Mouse (Mus musculus): Measurements from ENCODE around the gene Lcmt1.

The Lcmt1 gene

DNA sequence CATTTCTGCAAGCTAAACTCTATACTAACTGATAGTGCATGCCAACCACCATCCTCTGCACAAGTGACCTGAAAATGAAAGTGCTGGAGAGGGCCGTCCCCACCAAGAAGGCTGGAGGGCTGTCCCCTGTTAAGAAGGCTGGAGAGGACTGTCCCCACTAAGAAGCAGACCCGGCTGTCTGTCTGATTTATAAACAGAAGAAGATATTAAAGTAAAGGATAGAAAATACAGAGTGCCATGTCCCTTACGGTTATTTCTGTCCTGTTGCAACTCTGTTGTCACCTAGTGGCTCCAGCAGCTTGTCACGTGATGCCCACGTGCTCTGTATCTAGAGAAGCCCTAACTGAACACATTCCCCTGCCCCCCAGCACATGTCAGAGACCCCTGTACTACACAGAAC lies 9.4 kb upstream of the Lcmt1 start:
- no peak for DNase-seq (ENCODE audit: low spot score)

GRCm38 (mm10) chr7:123361229-123361980 lies 8.2 kb upstream of the Lcmt1 start:
- DNase-seq (ENCODE audit: low spot score) = no peak

- no peak for DNase-seq (ENCODE audit: low spot score)
These were observed 6.8 kb upstream of the Lcmt1 start for GRCm38 (mm10) chr7:123362806-123363205.

GRCm38 (mm10) chr7:123363971-123364370 lies 5.6 kb upstream of the Lcmt1 start:
- DNase-seq (ENCODE audit: low spot score) = no peak

GRCm38 (mm10) chr7:123365876-123366741 lies 3.5 kb upstream of the Lcmt1 start:
- DNase-seq (ENCODE audit: low spot score) = no peak

GRCm38 (mm10) chr7:123366806-123367205 lies 2.8 kb upstream of the Lcmt1 start:
- DNase-seq (ENCODE audit: low spot score) = no peak

DNA sequence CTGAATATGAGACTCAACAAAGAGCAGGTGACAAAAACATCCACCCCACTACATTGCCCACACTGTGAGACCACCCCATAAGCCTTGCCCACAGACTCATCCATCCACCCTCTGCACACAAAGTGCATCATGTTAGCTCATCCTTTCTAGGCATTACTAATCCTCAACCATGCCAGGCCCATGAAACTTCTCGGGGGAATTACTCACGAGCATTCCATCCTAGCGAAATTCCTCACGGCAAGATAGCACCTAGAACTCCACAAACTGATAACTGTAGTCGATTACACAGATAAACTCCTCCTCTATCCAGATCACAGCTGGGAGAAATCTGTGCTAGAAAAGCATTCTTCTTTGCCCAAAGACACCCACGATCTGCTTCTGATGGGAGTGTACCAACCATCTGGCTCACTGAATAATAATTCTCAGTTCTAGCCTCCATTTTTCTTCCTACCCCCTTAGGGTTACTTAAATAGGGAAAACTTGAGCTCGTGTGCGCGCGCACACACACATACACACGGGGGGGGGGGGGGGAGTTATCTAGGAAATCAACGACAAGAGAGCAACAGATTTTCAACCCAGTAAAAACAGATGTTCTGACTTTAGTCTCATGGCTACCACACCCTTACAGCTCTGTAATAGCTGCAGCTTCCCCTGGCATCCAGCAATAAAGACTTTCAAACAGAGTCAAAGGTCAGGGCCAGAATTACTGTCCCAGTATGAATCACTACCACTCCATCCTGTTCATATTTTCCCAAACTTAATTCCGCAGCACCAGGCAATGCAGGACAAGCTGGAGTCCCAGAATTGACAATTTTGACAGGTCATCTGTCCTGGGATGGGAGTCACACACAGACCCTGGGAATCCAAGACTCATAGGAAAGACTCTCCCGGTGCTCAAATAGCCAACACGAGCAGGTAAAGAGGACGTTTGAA lies 2.1 kb upstream of the Lcmt1 start:
- no peak for DNase-seq (ENCODE audit: low spot score)

- DNase-seq (ENCODE audit: low spot score) = no peak
These were observed 1.4 kb upstream of the Lcmt1 start for GRCm38 (mm10) chr7:123368187-123368586.

DNA sequence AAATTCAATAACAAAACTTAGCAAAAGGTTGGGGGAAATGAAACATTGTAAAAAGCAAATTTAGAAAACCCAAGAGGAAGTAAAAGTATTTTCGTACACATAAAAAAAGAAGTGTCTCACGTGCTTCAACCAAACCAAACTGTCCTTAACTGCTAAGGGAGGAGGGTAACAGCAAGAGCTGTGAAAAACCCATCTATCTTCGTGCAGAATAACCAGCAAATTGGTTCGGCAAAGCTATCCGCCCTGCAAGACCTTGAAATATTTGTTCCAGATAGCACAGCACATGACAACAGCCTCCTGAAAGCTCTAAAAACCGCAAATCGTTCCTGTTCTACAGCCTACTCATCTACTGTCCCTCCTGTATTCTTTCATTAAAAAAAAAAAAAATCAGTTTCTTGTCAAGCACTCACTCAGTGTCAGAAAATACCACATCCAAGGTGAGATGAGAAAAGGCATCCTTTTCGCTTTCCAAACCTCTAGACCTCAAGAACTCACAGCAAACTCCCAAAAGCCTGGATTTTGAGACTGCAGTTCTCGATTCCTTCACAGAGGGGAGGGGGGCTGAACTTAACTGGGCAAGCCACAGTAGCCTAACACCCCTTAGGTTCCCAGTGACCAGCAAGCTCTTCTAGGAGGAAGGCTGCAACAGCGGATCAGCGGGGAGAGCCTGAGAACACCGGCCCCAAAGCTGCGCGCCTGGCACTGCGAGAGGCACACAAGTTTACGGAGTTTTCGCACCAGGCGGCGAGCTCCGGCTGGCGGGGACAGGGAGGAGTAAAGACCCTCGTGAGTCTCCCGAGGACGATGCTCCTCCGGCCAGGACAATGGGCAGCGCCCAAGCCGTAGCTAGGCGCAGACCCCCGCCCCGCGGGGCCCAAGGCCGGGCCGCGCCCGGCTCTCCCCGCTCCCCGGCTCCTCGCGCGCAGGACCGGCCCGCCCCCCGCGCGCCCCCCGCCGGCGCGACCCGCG lies 522 bp upstream of the Lcmt1 start:
- peak; percentile 57 for DNase-seq (ENCODE audit: low spot score)

DNA sequence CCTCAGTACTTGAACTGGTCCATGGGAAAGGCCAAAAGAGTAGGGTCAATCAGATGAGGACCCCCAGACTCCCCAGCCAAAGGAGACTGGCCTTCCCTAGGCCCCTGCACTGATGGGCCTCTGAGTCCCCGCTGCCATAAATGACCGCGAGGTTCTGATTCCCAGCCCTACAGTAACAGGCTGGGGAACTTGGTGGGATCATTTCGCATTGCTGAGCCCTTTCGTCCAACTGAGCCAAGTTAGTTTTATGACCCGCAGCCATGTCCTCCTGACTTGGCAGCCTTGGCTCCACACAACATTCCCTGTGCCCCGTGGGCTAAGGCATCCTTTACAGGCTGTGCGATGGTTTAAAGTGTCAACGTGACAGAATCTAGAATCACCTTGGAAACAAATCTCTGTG lies 1.1 kb downstream of the Lcmt1 start:
- no peak for DNase-seq (ENCODE audit: low spot score)

- DNase-seq (ENCODE audit: low spot score) = no peak
These were observed 1.9 kb downstream of the Lcmt1 start for GRCm38 (mm10) chr7:123371501-123371900.

GRCm38 (mm10) chr7:123377443-123378400 lies 8.1 kb downstream of the Lcmt1 start:
- DNase-seq (ENCODE audit: low spot score) = peak; percentile 95

DNA sequence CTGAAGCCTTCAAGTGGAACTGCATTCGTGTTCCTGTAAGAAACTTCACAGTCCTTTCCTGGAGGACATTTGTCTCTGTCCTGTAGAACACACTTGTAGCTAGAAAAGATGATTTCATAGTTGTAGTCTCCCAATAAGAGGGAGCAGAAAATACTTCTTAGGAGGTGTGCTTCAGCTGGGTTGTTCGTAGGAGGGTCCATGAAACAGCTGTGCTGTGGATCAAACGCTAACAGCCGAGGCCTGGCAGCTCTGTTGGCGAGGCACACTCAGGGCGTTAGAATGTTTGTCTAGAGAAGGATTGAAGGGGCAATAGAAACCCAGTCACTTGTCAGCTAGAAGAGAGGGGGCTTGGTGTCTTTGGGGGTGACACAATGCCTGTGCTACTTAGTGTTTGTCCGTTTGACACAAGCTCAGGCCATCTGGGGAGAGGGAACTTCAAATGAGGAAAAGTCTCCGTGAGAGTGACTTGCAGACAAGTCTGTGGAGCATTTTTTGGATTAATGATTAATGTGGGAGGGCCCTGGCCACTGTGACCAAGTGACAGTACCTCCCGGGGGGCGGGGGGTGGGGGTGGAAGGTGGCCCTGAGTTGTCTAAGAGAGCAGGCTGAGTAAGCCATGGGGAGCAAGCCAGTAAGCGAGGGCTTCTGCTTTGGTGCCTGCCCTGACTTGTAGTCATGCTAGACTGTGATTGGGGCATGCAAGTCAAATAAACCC lies 16.3 kb downstream of the Lcmt1 start:
- no peak for DNase-seq (ENCODE audit: low spot score)

- DNase-seq (ENCODE audit: low spot score) = peak; percentile 62
These were observed 20.2 kb downstream of the Lcmt1 start for GRCm38 (mm10) chr7:123389686-123390280.

GRCm38 (mm10) chr7:123394271-123394670 lies 24.7 kb downstream of the Lcmt1 start:
- DNase-seq (ENCODE audit: low spot score) = no peak

DNA sequence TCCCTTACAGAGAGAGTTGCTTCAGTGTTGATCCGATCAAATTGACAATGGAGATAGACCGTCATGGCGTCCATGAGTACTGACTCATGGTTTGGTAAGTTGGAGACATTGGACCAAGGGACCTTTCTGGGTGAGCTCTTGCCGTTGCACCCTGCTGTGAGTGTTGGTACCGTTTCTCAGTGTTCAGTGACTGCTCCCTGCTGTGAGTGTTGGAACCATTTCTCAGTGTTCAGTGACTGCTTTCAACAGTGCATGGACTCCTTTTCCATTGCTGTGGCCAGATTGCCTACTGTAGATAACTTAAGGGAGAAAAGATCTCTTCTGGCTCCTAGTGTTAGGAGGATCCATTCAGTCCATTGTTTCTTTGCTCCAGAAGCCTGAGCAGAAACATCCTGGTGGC lies 27.3 kb downstream of the Lcmt1 start:
- DNase-seq (ENCODE audit: low spot score) = no peak

DNA sequence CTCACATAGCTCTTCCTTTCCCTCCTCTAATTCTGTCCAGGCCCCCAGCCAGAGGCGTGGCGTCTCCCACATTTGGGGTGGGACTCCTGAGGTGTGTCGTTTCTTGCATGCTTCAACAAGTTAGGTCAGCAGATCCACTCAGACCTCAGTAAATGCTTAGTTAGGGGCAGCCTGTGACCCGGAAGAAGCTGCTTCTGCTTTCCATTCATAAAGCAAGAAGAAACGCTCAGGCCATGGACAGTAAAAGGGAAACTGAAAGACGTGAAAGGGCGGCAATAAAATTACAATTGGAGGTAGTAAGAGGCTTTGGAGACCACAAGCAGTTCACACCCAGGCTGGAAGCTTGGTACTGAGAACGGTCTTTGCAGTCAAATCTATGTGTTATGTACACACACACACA lies 27.8 kb downstream of the Lcmt1 start:
- no peak for DNase-seq (ENCODE audit: low spot score)

- DNase-seq (ENCODE audit: low spot score) = no peak
These were observed 28.3 kb downstream of the Lcmt1 start for GRCm38 (mm10) chr7:123397931-123398330.

DNA sequence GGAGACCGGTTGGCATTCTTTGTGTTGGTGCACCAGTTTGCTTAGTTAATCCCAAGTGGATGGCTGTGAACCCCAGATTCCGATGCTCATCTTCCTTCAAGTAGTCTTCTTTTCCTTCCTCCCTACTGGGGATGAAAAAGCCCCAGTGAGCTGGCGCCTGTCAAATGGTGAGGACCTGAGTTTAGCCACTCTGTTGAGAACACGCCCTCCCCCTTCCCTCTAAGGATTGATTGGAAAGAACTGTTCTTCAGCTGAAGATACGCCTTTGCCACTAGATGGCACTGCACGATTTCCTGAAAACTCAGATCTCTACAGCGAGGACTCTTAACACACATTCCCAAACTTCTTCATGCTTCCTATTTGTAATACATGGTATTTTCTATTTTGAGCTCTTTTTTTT lies 29.2 kb downstream of the Lcmt1 start:
- DNase-seq (ENCODE audit: low spot score) = peak; percentile 75

Measured in MN1 (cell line).